Mouse (Mus musculus): Measurements from ENCODE around the gene Wfs1.

DNA sequence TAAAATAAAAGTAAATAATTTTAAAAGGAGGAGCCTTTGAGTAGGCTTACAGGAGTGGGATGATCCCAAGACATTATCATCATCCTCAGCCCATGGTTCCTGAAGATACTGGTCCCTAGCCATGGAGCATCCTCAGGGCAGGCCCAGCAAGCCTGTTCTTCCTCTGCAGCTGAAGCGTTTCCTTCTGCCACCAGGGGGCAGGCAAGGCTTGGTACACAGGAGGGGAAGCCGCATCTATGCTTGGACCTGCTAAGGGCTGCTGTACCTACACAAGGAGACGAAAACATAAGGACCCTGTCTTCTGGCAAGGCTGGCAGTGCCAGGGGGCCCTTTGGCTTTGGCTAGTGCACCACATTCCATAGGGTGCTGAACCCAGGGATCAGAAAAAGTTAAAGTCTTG lies 40.2 kb downstream of the Wfs1 start:
- TF ChIP-seq HCFC1 (IDR thresholded peaks at IDR 0.05; ENCODE audit: borderline replicate concordance, insufficient read depth, low read length), result no peak
- TF ChIP-seq ZNF384 (IDR thresholded peaks at IDR 0.05; ENCODE audit: low read depth, low read length), result no peak
- TF ChIP-seq ZC3H11A (IDR thresholded peaks at IDR 0.05; ENCODE audit: borderline replicate concordance, low read depth, low read length), result peak; percentile 54; the same call in 1 of the 2 replicates
- no peak for TF ChIP-seq MAFK (IDR thresholded peaks at IDR 0.05; ENCODE audit: insufficient read depth, low read depth, low read length)
- no peak for TF ChIP-seq CHD2 (IDR thresholded peaks at IDR 0.05; ENCODE audit: low read depth, low read length)
